Mouse (Mus musculus) kidney, adult 2 months (tissue): Measurements from ENCODE around the gene Gna13.

Experiments used
- CTCF ChIP-seq: fragments of 200-500 bp; conservative IDR thresholded peaks from 2 replicates; pipeline ENCODE4 v1.5.1; 2011; ENCODE audit warnings: low read depth, mild to moderate bottlenecking, control low read depth, low read length, moderate library complexity, mixed read lengths; ENCODE audit not compliant: insufficient read depth, insufficient read length
- POLR2A ChIP-seq: fragments of 200-500 bp; IDR thresholded peaks from one replicate; pipeline ENCODE4 v1.6.1; 2011; ENCODE audit warnings: low read depth, low read length, control low read depth

DNA sequence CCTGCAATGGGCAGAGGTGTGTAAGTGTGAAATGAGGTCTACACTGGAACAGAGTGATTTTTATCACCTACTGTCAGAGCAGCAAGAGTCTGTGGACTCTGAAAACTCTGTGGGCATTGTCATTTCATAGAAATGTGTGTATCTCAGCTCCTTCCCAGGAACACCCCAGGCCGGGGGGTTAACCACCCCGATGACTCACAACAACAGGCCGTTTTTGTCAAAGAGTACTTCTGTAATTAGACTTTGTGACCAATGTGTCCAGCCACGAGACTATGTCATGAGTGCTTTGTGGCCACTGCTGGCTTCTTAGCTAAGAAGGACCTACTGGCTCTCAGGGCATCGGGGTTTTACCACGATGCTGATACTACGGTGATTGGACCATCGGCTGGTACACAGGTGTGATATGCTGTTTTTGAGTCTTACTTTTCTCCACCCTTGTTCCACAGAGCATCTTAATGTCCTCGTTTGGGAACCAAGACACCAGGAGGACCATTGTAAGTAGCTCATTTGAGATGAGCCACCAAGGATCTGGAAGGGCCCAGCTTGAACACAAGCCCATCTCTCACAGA, 54.9 kb downstream of the Gna13 start:
- TF ChIP-seq POLR2A = no peak
- no peak for TF ChIP-seq CTCF
